Mouse (Mus musculus): ENCODE data around the gene Npr1.

Npr1 gene

GRCm38 (mm10) chr3:90437131-90437530 lies 28.5 kb downstream of the Npr1 start:
- DNase-seq = no peak

- peak; percentile 49 to 80 for DNase-seq
Observed at GRCm38 (mm10) chr3:90434073-90434730, 31.5 kb downstream of the Npr1 start.

GRCm38 (mm10) chr3:90433381-90434020 lies 32.2 kb downstream of the Npr1 start, which contains the start of gene Ints3:
Gene Ints3, minus strand, starts transcription at chr3:90433622.
- DNase-seq = peak; percentile 99 to 100

GRCm38 (mm10) chr3:90432811-90433219 lies 32.9 kb downstream of the Npr1 start:
- DNase-seq = peak; percentile 40 to 62

- DNase-seq = no peak
Observed at GRCm38 (mm10) chr3:90432348-90432747, 33.3 kb downstream of the Npr1 start.

- DNase-seq = peak; percentile 56 to 58
Observed at GRCm38 (mm10) chr3:90429576-90429975, 36.1 kb downstream of the Npr1 start.

GRCm38 (mm10) chr3:90428186-90428585 lies 37.5 kb downstream of the Npr1 start:
- DNase-seq = no peak

GRCm38 (mm10) chr3:90427574-90427973 lies 38.1 kb downstream of the Npr1 start:
- peak; percentile 18 to 78 for DNase-seq

GRCm38 (mm10) chr3:90425499-90425898 lies 40.2 kb downstream of the Npr1 start:
- DNase-seq = no peak

- DNase-seq = no peak
Observed at GRCm38 (mm10) chr3:90423549-90423948, 42.1 kb downstream of the Npr1 start.

- no peak for DNase-seq
Observed at GRCm38 (mm10) chr3:90420696-90421095, 45.0 kb downstream of the Npr1 start.

- DNase-seq = no peak
Observed at GRCm38 (mm10) chr3:90413011-90413396, 52.7 kb downstream of the Npr1 start.

GRCm38 (mm10) chr3:90412312-90413010 lies 53.2 kb downstream of the Npr1 start:
- peak; percentile 61 to 88 for DNase-seq

- DNase-seq = no peak
Observed at GRCm38 (mm10) chr3:90408721-90409120, 56.9 kb downstream of the Npr1 start.

- no peak for DNase-seq
Observed at GRCm38 (mm10) chr3:90406414-90406813, 59.3 kb downstream of the Npr1 start.

GRCm38 (mm10) chr3:90404609-90405008 lies 61.1 kb downstream of the Npr1 start:
- no peak for DNase-seq

GRCm38 (mm10) chr3:90404121-90404520 lies 61.5 kb downstream of the Npr1 start:
- no peak for DNase-seq

GRCm38 (mm10) chr3:90400993-90401392 lies 64.7 kb downstream of the Npr1 start:
- no peak for DNase-seq

Measured in kidney, postnatal 36 days (tissue).